Mouse (Mus musculus): ENCODE measurements at regions not wholly inside any gene's neighbourhood (a gene's known extent, or its start where the extent isn't known, plus 50 kb on each side); places are given as distances from the start of the nearest gene placed in this dataset.

- TF ChIP-seq POLR2A (IDR thresholded peaks at IDR 0.05; ENCODE audit: insufficient read length, low read depth) (no peak), TCF12 (IDR thresholded peaks at IDR 0.05; ENCODE audit: insufficient read depth, poor library complexity, severe bottlenecking) (no peak), POLR2AphosphoS2 (IDR thresholded peaks at IDR 0.05; ENCODE audit: insufficient read length, low read depth) (no peak)
These were observed 104.6 kb upstream of the Teddm2 start for GRCm38 (mm10) chr1:154004647-154005046.

All from myocyte (in vitro differentiated cells).